Mouse (Mus musculus) heart, postnatal 0 days (tissue): ENCODE data around the gene Nol4l. TPM values are rescaled to one million over a fixed set of nuclear protein-coding genes. Genes with fewer than 3 reads are reported as not detected.

Experiments used
- ATAC-seq: fragments of 200-750 bp; cut with Nextera tagmentation; 2 replicates; pipeline ENCODE4 v1.8.0; 2017; ENCODE audit warnings: low read depth, moderate number of reproducible peaks, moderate library complexity; ENCODE audit not compliant: insufficient read depth
- DNase-seq: peaks from one replicate; pipeline ENCODE4 v3.0.0-alpha.2; 2016; ENCODE audit warnings: low spot score
- H3K27ac ChIP-seq: fragments of 300-500 bp; sonication (generic); 2 replicates; pipeline ENCODE4 v1.5.1; 2014; ENCODE audit warnings: low read depth, mild to moderate bottlenecking
- H3K27me3 ChIP-seq: fragments of 300-500 bp; sonication (generic); 2 replicates; pipeline ENCODE4 v1.6.1; 2014; ENCODE audit warnings: low read length, mixed read lengths; ENCODE audit not compliant: control insufficient read depth, insufficient read depth
- H3K36me3 ChIP-seq: fragments of 300-500 bp; sonication (generic); replicated peaks from 2 replicates; pipeline ENCODE4 v1.6.1; 2014; ENCODE audit warnings: low read length, mixed read lengths; ENCODE audit not compliant: control insufficient read depth, insufficient read depth
- H3K4me1 ChIP-seq: fragments of 300-500 bp; sonication (generic); 2 replicates; pipeline ENCODE4 v1.6.1; 2014; ENCODE audit warnings: antibody characterized with exemption; ENCODE audit not compliant: control insufficient read depth, insufficient read depth
- H3K4me2 ChIP-seq: fragments of 300-500 bp; sonication (generic); 2 replicates; pipeline ENCODE4 v1.6.1; 2014; ENCODE audit warnings: low read depth, mild to moderate bottlenecking, low read length, moderate library complexity
- H3K4me3 ChIP-seq: fragments of 300-500 bp; sonication (generic); 2 replicates; pipeline ENCODE4 v1.5.1; 2014; ENCODE audit warnings: low read depth, low read length
- H3K9ac ChIP-seq: fragments of 300-500 bp; sonication (generic); replicated peaks from 2 replicates; pipeline ENCODE4 v1.6.1; 2014; ENCODE audit warnings: low read depth, low read length, mixed read lengths
- H3K9me3 ChIP-seq: fragments of 300-500 bp; sonication (generic); replicated peaks from 2 replicates; pipeline ENCODE4 v1.6.1; 2016; ENCODE audit warnings: low read length; ENCODE audit not compliant: control insufficient read depth
- CTCF ChIP-seq: IDR thresholded peaks from 2 replicates; pipeline ENCODE4 v1.5.1; 2016; ENCODE audit warnings: antibody characterized with exemption, control low read depth, low read depth
- EP300 ChIP-seq: IDR thresholded peaks from 2 replicates; pipeline ENCODE4 v1.6.1; 2016; ENCODE audit warnings: antibody characterized with exemption, low read depth
- WGBS: fragments of 180-500 bp; shearing (Covaris S2); extraction: QIAGEN DNeasy Blood & Tissue Kit; methylation state at CpG from one replicate; pipeline ENCODE4 v1.1.7; 2014; 5-methylcytosine and 5-hydroxymethylcytosine counted together
- polyA plus RNA-seq: library from polyadenylated mRNA; unstranded; fragments of >200 nt; fragmentation: Nextera tagmentation; extraction: Ambion mirVana; gene quantifications from 2 replicates; pipeline ENCODE4 v1.2.1, GENCODE M21; 2015
- total RNA-seq: library from RNA; depleted of rRNA; stranded (reverse); fragments of >200 nt; gene quantifications from 2 replicates; pipeline ENCODE4 v1.2.3, GENCODE M21; 2014; ENCODE audit warnings: low replicate concordance

Nol4l gene
- total and polyA plus RNA-seq, 2 experiments from 2014 or later: 4.3 to 13.1 TPM

- Histone ChIP-seq H3K27ac (no peak overlapping the region), H3K4me3 (no peak overlapping the region), H3K4me2 (no peak overlapping the region), H3K4me1 (peaks cover 36% of the 10 kb centered on the region), H3K27me3 (no peaks in the 10 kb centered on the region), H3K9me3 (no peaks in the 10 kb centered on the region), H3K9ac (no peak overlapping the region), H3K36me3 (peaks cover 43% of the 10 kb centered on the region)
- TF ChIP-seq CTCF (peak; percentile 38), EP300 (no peak)
- ATAC-seq (no peak), DNase-seq (no peak)
Observed at GRCm38 (mm10) chr2:153421233-153421632, 108.5 kb downstream of the Nol4l start.

GRCm38 (mm10) chr2:153418381-153418780 is 111.4 kb downstream of the Nol4l start:
- TF ChIP-seq EP300: no peak
- TF ChIP-seq CTCF: no peak
- Histone ChIP-seq H3K36me3 (peaks cover 66% of the 10 kb centered on the region), H3K9ac (no peak overlapping the region), H3K27me3 (no peaks in the 10 kb centered on the region), H3K27ac (no peak overlapping the region), H3K4me1 (peaks cover 11% of the 10 kb centered on the region; the same call in 1 of the 2 replicates), H3K4me3 (no peak overlapping the region), H3K4me2 (no peak overlapping the region), H3K9me3 (no peaks in the 10 kb centered on the region)
- 79% methylated on average over 1 of the region's 1 CpGs for WGBS
- DNase-seq (no peak), ATAC-seq (no peak)

DNA sequence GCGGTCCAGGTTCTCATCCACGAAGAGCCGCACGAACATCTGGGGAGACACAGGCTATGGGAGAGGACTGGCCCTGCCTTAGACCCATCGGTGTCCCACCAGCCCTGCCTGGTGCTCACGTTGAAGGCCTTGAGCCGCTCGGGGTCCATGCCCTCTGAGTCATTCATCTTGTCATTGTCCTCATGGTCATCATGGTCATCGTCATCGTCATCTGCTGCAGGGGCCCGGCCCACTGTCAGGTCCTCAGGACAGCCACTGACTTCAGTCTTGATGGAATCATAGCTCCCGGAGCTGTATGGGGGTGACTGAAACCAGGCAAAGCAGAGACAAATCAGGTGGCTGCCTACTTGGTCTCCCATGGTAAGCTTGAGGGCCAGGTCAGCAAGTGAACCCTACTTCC is 111.9 kb downstream of the Nol4l start:
- Histone ChIP-seq H3K36me3 (peaks cover 66% of the 10 kb centered on the region), H3K4me1 (peaks cover 6% of the 10 kb centered on the region; the same call in 1 of the 2 replicates), H3K9me3 (no peaks in the 10 kb centered on the region), H3K4me2 (no peak overlapping the region), H3K27ac (no peak overlapping the region), H3K9ac (no peak overlapping the region), H3K4me3 (no peak overlapping the region), H3K27me3 (no peaks in the 10 kb centered on the region)
- ATAC-seq (no peak), DNase-seq (no peak)
- 88% methylated on average over 12 of the region's 12 CpGs for WGBS
- TF ChIP-seq EP300 (no peak), CTCF (no peak)

DNA sequence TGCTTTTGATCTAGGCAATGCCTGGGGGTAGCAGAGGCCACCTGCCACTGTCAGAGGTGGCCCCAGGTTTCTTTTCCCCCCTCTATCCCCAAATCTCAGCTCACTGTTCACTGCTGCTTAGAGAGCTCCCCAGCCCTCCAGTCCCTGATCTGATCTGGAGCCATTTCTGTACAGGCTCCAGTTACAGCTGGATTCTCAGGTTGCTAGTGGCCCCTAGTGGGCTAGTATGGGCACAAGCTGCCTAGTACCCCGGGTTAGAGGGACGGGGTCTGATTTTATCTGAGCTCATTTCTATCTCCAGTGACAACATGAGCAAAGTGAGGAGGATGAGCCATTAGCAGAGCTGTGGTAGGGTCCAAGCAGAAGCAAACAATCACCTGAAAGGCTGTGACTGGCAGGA is 115.2 kb downstream of the Nol4l start:
- ATAC-seq (peak; percentile 54; the same call in 1 of the 2 replicates), DNase-seq (peak; percentile 33)
- 15% methylated on average over 2 of the region's 2 CpGs for WGBS
- Histone ChIP-seq H3K27ac (no peak overlapping the region), H3K36me3 (peaks cover 79% of the 10 kb centered on the region), H3K9me3 (no peaks in the 10 kb centered on the region), H3K4me1 (no peaks in the 10 kb centered on the region), H3K27me3 (no peaks in the 10 kb centered on the region), H3K4me3 (no peak overlapping the region), H3K4me2 (no peak overlapping the region), H3K9ac (no peak overlapping the region)
- TF ChIP-seq EP300 (no peak), CTCF (peak; percentile 60)

- H3K9ac ChIP-seq: no peak overlapping the region
- ATAC-seq (no peak), DNase-seq (no peak)
- WGBS: 60% methylated on average over 6 of the region's 6 CpGs
- TF ChIP-seq EP300: no peak
- peak; percentile 28; the same call in 1 of the 2 replicates for TF ChIP-seq CTCF
- H3K4me3 ChIP-seq: no peak overlapping the region
- H3K27me3 ChIP-seq: no peaks in the 10 kb centered on the region
- peaks cover 67% of the 10 kb centered on the region for H3K36me3 ChIP-seq
- no peak overlapping the region for H3K27ac ChIP-seq
- no peak overlapping the region for H3K4me2 ChIP-seq
- no peaks in the 10 kb centered on the region for H3K9me3 ChIP-seq
- H3K4me1 ChIP-seq: no peaks in the 10 kb centered on the region
Observed at GRCm38 (mm10) chr2:153412563-153412962, 117.2 kb downstream of the Nol4l start.

DNA sequence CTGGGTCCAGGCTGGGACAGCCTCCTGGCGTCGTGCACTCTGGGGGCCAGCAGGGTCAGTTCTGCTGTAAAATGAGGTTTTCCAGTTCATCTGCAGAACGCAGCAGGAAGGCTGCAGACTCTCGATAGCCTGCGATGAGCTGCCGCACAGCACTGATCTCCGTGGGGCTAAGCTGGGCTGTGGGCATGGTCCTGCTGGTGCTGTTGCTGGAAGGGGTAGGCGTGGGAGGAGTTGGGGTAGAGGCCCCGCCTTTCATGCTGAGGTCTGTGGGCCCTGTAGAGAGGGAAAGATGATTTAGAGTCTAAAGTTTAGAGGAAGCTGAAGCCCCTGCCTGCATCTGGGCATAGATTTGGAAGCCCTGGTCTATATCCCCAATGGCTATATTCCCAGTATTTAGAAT is 118.2 kb downstream of the Nol4l start:
- no peak for ATAC-seq
- peaks cover 61% of the 10 kb centered on the region for H3K36me3 ChIP-seq

More for the DNA sequence above, 118.2 kb downstream of the Nol4l start:
- TF ChIP-seq CTCF: no peak
- TF ChIP-seq EP300: no peak
- Histone ChIP-seq H3K9ac (no peak overlapping the region), H3K4me3 (no peak overlapping the region), H3K27me3 (no peaks in the 10 kb centered on the region), H3K9me3 (no peaks in the 10 kb centered on the region), H3K4me1 (no peaks in the 10 kb centered on the region), H3K27ac (no peak overlapping the region), H3K4me2 (no peak overlapping the region)
- 67% methylated on average over 9 of the region's 9 CpGs for WGBS
- no peak for DNase-seq
